Mouse (Mus musculus) urinary bladder, postnatal 10 days (tissue): Measurements from ENCODE around the gene Nav3.

Source experiments
- DNase-seq: peaks from one replicate; pipeline ENCODE4 v3.0.0; 2022; ENCODE audit warnings: low spot score

Gene Nav3

DNA sequence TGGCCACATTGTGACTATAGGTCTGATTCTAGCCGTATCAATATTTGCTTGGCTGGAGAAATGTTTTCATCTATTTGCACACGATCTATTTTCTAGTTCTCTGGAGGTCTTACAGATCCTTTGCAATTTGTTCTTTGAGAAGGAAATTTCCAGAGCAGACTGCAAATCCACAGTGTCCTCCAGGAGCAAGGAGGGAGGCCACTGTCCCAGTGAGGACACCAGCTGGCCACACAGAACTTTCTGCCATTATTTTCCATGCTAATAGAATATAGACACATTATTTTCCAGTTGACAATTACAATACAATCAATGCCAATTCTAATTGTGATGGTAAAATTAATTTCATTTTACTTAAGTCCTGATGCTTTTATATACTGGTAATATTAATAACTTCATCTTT, 783.1 kb downstream of the Nav3 start:
- DNase-seq: no peak

DNA sequence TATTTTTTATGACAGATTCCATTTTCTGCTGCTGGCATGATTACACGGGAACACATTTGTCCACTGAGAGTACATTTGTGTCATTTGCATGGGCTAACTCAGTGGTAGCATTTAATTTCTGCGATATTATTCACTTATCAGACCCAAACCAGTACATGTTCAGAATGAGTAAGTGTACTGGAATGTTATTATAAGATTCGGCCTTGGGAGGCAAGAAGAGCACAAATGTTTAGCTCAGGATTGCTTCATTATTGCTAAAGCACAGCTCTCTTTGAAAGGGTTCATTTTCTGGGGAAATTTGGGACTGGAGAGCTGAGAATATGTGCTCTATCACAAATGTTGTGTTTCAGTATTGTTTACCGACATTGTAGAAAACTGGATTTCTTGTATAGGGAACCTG, 788.6 kb downstream of the Nav3 start:
- DNase-seq: no peak

- DNase-seq: no peak
Measured at GRCm38 (mm10) chr10:109664629-109665317, 791.2 kb downstream of the Nav3 start.

- DNase-seq: no peak
Measured at GRCm38 (mm10) chr10:109651516-109651915, 804.5 kb downstream of the Nav3 start.

- DNase-seq: no peak
Measured at GRCm38 (mm10) chr10:109643598-109643997, 812.4 kb downstream of the Nav3 start.

DNA sequence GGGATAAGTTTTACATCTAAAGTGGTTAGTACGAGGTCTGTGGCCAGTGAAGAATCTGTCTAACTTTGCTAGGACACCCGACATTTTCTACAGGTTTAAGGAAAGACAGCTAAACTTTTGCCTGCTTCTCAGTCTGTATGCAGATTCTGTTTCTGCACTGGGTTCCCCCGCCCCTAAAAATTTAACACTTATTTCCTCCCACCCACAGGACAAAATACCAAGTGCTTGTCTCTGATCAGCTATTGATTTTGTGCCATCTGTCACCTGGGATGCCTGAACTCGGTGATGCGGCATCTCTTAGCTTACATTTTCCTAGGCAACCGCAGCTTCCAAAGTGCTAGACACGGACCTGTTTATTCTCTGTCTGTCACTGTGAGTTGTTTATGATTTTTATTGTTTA, 814.2 kb downstream of the Nav3 start:
- DNase-seq: no peak

DNA sequence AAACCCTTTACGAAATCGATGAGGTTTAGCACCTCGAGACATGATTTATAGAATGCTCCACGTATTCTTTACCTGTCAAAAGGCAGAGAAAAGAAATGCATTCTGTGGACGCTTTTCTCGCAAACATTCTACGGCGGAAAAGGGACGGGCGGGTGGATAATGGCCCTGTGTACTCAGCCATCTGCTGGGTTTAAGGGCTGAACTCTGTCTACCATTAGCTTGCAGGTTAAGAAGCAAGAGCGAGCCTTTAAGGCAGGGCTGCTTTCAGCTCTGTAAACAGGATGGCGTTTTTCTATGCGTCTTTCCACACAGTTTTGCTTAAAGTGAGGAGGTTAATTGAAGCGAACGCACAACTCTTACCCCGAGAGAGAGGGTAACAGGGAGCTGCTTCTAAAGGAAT, 818.3 kb downstream of the Nav3 start:
- DNase-seq: no peak
